Mouse (Mus musculus) colon, adult 2 months (tissue): ENCODE results near the gene Trmt44. TPM values are rescaled to one million over a fixed set of nuclear protein-coding genes. Genes with fewer than 3 reads are reported as not detected.

ENCODE experiments used
- polyA plus RNA-seq: library from polyadenylated mRNA; depleted of rRNA; stranded (reverse); fragments of >200 nt; gene quantifications from 2 replicates; pipeline ENCODE4 v1.2.3, GENCODE M21; 2012; rRNA removed

Gene Trmt44
- polyA plus RNA-seq = 4.7 and 5.3 TPM in 2 replicates

DNA sequence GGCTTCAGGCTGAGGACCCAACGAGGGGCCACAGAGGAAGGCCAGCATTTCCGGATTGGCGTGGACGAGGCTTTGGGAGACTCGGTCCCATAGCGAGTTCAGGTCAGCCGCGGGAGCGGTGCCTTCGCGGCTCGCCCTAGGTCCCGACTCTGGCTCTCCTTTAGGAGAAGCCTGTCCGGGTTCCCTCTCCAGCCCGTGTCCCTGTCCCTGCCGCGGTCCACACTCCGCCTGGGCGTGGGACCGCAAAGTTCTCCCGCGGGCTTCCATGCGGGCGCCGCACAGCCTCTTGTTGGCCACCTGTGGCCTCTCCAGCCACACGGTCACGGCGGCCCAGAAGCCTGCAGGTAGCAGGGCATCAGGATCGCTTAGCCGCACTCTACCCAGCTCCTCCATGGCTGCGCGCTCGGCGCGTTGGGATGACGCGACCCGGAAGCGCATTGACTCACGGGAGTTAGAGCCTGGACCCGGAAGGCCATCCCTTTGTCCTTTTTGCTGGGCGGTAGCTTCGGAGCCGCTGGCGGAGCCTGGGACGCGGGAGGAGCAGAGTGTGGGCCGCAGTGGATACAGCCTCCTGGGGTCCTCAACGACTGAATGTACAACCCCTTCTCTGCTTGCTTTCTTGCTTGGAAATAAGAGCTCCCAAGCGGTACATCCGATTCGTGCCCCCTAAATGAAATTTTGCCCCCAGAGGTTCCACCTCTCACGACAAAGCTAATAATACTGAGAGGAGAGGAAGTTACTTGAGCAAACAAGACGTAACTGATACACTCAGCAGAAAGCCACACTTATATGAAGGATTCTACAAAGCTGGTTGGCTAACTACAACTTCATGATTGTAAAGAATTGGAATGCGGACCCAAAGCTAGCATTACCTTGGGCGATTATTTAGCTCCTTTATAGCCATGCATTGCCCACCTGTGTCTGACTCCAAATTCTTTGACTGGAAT lies at the start of gene Trmt44:
Trmt44 (minus strand) TSS at position 418 of the 947 bp plus-strand sequence.

DNA sequence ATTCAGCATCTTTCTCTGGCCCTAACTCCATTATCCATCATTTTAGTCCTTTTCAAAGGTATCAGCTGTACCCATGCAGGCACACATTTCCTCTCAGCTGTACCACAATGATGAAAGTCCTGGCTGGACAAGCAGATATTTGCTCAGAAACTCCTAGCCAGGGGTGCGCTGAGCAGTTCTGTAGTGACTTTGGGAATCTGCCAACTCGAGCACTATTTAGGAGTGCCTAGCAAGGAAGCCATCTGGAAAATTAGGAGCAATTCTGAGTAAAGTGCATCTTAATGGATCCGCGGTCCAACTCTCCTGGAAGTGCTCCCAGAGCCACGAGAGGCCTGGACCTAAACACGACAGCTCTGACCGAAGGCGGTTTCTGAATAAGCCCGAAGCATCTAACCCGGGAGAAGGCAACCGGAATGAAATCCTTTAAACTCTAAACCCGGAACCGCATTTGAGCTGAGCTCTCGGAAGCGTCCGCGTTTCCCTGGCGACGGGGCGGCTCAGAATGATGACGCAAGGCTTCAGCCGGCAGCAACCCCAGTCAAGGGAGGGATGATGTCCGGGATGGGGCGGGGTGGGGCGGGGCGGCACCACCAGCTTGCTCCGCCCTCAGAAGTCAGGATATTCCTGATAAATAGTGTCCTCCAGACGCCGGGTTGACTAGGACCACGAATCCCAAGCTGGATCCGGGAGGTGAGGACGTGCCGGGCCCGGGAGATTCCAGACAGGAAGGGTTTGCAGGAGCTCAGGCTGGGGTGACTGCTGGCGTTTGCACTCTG lies 7.8 kb upstream of the Trmt44 start, which contains the start of gene Acox3:
Acox3 (plus strand) TSS at position 596 of the 776 bp plus-strand sequence.

DNA sequence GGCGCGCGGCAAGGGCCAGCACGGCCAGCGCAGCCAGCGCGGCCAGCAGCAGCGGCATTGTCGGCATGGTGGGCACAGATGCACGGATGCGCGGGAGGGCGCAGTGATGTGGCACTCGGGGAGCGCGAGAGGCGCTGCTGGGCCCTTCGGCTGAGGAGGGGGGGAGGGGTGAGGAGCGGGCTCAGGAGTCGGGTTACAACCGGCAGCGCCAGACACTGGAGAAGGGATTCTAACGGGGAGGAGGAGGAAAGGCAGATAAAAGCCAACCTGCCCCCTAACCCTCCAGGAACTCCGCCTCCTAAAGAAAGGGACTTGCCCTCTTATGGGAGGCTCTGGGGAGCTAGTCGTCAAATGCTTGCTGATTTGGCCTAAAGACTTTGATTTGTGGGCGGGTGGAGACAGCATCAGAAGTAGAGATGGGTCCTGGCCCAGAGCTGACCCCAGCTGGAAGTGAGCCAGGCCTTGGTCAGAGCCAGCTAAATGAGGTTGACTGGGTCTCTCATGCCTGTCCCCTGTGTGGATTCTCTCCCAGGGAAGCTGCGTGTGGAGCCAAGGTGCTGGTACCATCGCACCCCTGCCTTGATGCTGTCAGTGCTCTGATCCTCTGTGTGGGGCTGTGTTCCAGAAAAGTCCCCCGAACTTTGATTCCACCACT lies 49.3 kb downstream of the Trmt44 start, which contains the start of gene Cpz:
Cpz (minus strand) TSS at position 230 of the 655 bp plus-strand sequence.

Other genes with a start within 250 kb of the Trmt44 start
- gene Hmx1, start 186.0 kb downstream of the Trmt44 start, polyA plus RNA-seq = not detected in 2 replicates
- 1.4 and 1.6 TPM in 2 replicates for gene Cpz, start 49.4 kb downstream of the Trmt44 start, polyA plus RNA-seq
- 40.7 and 45.4 TPM in 2 replicates for gene Acox3, start 8.0 kb upstream of the Trmt44 start, polyA plus RNA-seq
- 84.0 and 95.6 TPM in 2 replicates for gene Htra3, start 104.7 kb upstream of the Trmt44 start, polyA plus RNA-seq
- gene Sh3tc1, start 164.9 kb upstream of the Trmt44 start, polyA plus RNA-seq = 19.8 and 20.1 TPM in 2 replicates
- 21.5 and 23.1 TPM in 2 replicates for gene Ablim2, start 182.8 kb upstream of the Trmt44 start, polyA plus RNA-seq